Mouse (Mus musculus) MEL (cell line): ENCODE measurements at regions not wholly inside any gene's neighbourhood (a gene's known extent, or its start where the extent isn't known, plus 50 kb on each side); places are given as distances from the start of the nearest gene placed in this dataset.

ENCODE experiments used
- EP300 ChIP-seq, 2 experiments: IDR thresholded peaks; 2 replicates each; pipeline ENCODE4 v1.6.1; 2011; ENCODE audit warnings: improper control_type of control experiment in 2 of 2, low read length in 2 of 2, low read depth in 1 of 2, mild to moderate bottlenecking in 1 of 2
- MXI1 ChIP-seq: IDR thresholded peaks from 2 replicates; pipeline ENCODE4 v1.6.1; 2011; ENCODE audit warnings: mild to moderate bottlenecking, low read depth, low read length, improper control_type of control experiment
- POLR2A ChIP-seq, 2 experiments: IDR thresholded peaks; 2 replicates each; pipeline ENCODE4 v1.6.1; 2011 to 2012; ENCODE audit warnings: low read length in 2 of 2, mild to moderate bottlenecking in 2 of 2, control low read depth in 1 of 2, improper control_type of control experiment in 1 of 2, low read depth in 1 of 2, moderate library complexity in 1 of 2; ENCODE audit not compliant: control insufficient read depth in 1 of 2, insufficient read depth in 1 of 2, poor library complexity in 1 of 2
- POLR2AphosphoS2 ChIP-seq: IDR thresholded peaks from 2 replicates; pipeline ENCODE4 v1.6.1; 2011; ENCODE audit warnings: low read length, improper control_type of control experiment
- ZMIZ1 ChIP-seq: IDR thresholded peaks from 2 replicates; pipeline ENCODE4 v1.6.1; 2012; ENCODE audit warnings: low read depth, mild to moderate bottlenecking, inconsistent platforms, low read length, improper control_type of control experiment, moderate library complexity

DNA sequence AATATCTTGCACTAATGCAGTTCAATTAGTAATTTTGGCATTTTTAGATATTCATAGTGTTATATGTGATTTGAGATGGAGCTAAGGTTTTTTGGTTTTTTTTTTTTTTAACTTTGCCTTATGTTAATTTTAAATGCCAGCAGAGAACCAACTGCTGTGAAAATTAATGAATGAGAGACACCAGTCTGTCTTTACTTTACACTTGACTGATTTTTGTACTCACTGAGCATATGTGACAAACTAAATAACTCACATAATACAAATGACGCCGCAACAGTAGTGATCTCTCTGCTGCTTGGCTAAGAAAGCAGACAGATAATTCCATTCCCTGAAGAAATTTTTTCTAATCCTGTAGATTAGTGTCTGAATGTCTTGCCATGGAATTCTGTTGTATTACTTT lies 675.2 kb upstream of the Ddx18 start:
- TF ChIP-seq ZMIZ1, result no peak
- no peak for TF ChIP-seq EP300 (IDR thresholded peaks at IDR 0.05; ENCODE audit: low read depth in 1 of 2, low read length in 2 of 2)
- no peak for TF ChIP-seq MXI1
- TF ChIP-seq POLR2AphosphoS2, result no peak
- TF ChIP-seq POLR2A (IDR thresholded peaks at IDR 0.05; ENCODE audit: control insufficient read depth in 1 of 2, insufficient read depth in 1 of 2, low read depth in 1 of 2, low read length in 2 of 2, poor library complexity in 1 of 2), result no peak
